Mouse (Mus musculus) thymus, adult 2 months (tissue): ENCODE results near the gene Arhgap22.

Source experiments
- CTCF ChIP-seq: fragments of 200-500 bp; IDR thresholded peaks from 2 replicates; pipeline ENCODE4 v1.5.1; 2012; ENCODE audit warnings: mild to moderate bottlenecking, control low read depth, low read length, moderate library complexity, borderline replicate concordance; ENCODE audit not compliant: control insufficient read depth, poor library complexity, insufficient read depth; ENCODE audit errors: extremely low read depth
- POLR2A ChIP-seq: fragments of 200-500 bp; IDR thresholded peaks from 2 replicates; pipeline ENCODE4 v1.6.1; 2012; ENCODE audit warnings: mild to moderate bottlenecking, low read length, control low read depth, moderate library complexity; ENCODE audit not compliant: control insufficient read depth, poor library complexity, insufficient read depth; ENCODE audit errors: extremely low read depth

GRCm38 (mm10) chr14:33171942-33172341, 41.9 kb upstream of the Arhgap22 start:
- TF ChIP-seq CTCF = no peak
- no peak for TF ChIP-seq POLR2A
